Mouse (Mus musculus): ENCODE measurements around the gene Nrarp.
A peak's percentile ranks its signal among the peaks of the same experiment; 100 is the strongest.

GRCm38 (mm10) chr2:25182664-25183063 is 2.1 kb downstream of the Nrarp start:
- TF ChIP-seq CTCF (IDR thresholded peaks at IDR 0.05; ENCODE audit: insufficient read depth, low read length), result no peak
- TF ChIP-seq POLR2A (IDR thresholded peaks at IDR 0.05; ENCODE audit: borderline replicate concordance, extremely low read depth, low read depth, low read length), result 0 out of 2 replicates have a peak, but pooled peaks have one; percentile 12
